Mouse (Mus musculus): ENCODE measurements around the gene Plekhg4.

DNA sequence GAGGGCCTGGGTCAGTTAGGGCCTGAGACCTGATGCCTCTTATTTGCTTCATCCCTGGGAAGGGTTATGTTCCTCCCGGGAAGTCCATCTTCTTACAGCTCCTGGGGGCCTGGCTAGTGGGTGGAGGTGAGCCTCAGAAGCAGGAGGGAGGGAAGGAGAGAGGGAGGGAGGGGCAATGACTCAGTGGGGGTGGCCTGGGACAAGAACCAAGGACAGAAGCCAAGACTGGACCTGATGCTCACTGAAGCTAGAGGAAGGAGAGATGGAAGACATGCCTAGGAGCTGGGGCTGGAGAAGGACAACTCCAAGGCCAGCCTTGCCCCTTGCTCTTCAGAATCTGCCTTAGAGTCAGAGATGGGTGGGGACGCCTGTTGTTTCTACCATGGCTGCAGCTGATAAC lies at the start of gene Plekhg4:
- no peak for TF ChIP-seq POLR2A (IDR thresholded peaks at IDR 0.05; ENCODE audit: low read depth, low read length)
- no peak for TF ChIP-seq CTCF (IDR thresholded peaks at IDR 0.05; ENCODE audit: extremely low read depth, insufficient read length, insufficient replicate concordance, low read depth, low read length)
